Mouse (Mus musculus): ENCODE results near the gene Vmn1r166. TPM values are rescaled to one million over a fixed set of nuclear protein-coding genes. Genes with fewer than 3 reads are reported as not detected.
"Not testable (repeated sequence)": the region's sequence is repeated elsewhere in the genome, so short reads cannot be mapped to it uniquely, and the experiment has no call there.

Vmn1r166 gene
- not detected in 2 replicates for polyA plus RNA-seq (2015; fragmentation: Nextera tagmentation; extraction: Ambion mirVana)

DNA sequence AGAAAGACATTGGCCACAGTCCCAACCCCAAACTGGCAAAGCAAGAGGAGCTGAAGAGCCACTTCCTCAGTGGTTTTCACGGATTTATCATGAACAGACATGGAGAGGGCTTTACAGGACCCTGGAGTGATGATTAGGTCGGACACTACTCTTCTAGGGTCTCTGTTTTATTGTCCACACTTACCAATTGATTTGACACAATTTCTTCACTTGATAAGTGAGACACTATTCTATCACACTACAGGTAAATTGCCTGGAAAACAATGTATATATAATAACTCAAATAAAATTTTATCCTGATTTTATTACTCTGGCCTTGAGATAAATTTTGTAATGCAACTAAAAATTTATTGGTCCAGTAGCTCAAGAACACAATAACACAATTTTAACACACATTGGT, at the start of gene Vmn1r166:
TSS of gene Vmn1r166 (minus strand) at position 101 of the 400 bp plus-strand sequence.
- not testable (repeated sequence) for H3K4me2 ChIP-seq; DNase-seq; H3K9me3 ChIP-seq (replicated peaks); H3K27me3 ChIP-seq; ATAC-seq (ENCODE audit: low read depth); H3K4me1 ChIP-seq (replicated peaks); H3K36me3 ChIP-seq; H3K9ac ChIP-seq; H3K27ac ChIP-seq; H3K4me3 ChIP-seq (replicated peaks)
- no CpG with 5 or more reads among the region's 2 CpGs for WGBS (ENCODE audit: insufficient replicate concordance)

GRCm38 (mm10) chr7:23300892-23301291, 49.4 kb upstream of the Vmn1r166 start, which contains the start of gene Nlrp4e:
Nlrp4e (plus strand) TSS chr7:23301192.
- H3K27ac ChIP-seq; H3K4me3 ChIP-seq (replicated peaks); H3K36me3 ChIP-seq; H3K27me3 ChIP-seq; H3K4me2 ChIP-seq; H3K4me1 ChIP-seq (replicated peaks); H3K9ac ChIP-seq; H3K9me3 ChIP-seq (replicated peaks); ATAC-seq (ENCODE audit: low read depth); DNase-seq: not testable (repeated sequence)
- 70% methylated on average over 3 of the region's 3 CpGs for WGBS (ENCODE audit: insufficient replicate concordance)

DNA sequence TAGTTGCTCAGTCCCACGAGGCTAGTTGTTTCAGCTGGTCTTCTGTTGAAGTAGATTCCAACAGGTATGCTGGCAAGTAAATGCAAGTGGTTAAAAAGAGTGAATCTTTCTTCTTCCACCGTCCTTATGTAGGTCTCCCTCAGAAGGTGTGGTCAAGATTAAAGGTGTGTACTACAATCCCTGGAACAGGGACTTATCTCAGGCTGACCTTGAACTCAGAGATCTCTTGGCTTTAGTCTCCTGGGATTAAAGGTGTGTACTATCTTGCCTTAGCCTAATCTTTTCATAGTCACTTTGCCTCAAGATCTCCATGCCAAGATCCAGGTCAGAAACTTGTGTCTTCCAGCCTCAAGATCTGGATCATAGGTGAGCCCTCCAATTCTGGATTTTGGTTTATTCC, 27.3 kb upstream of the Vmn1r166 start, which contains the start of gene Gm6902:
TSS of gene Gm6902 (minus strand) at position 101 of the 400 bp plus-strand sequence.
- not testable (repeated sequence) for DNase-seq; H3K9ac ChIP-seq; ATAC-seq (ENCODE audit: low read depth); H3K27me3 ChIP-seq; H3K4me3 ChIP-seq (replicated peaks); H3K27ac ChIP-seq; H3K36me3 ChIP-seq; H3K9me3 ChIP-seq (replicated peaks); H3K4me2 ChIP-seq; H3K4me1 ChIP-seq (replicated peaks)
- no CpG with 5 or more reads among the region's 2 CpGs for WGBS (ENCODE audit: insufficient replicate concordance)

DNA sequence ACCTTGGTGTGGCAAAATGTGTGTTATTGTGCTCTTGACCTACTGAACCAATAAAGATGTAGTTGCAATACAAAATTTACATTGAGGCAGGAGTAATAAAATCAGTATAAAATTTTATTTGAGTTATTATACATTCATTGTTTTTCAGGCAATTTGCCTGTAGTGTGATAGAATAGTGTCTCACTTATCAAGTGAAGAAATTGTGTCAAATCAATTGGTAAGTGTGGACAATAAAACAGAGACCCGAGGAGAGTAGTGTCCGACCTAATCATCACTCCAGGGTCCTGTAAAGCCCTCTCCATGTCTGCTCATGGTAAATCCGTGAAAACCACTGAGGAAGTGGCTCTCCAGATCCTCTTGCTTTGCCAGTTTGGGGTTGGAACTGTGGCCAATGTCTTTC, 34.5 kb downstream of the Vmn1r166 start, which contains the start of gene Vmn1r165:
TSS of gene Vmn1r165 (plus strand) at position 301 of the 400 bp plus-strand sequence.
- H3K9ac ChIP-seq; ATAC-seq (ENCODE audit: low read depth); H3K36me3 ChIP-seq; H3K27me3 ChIP-seq; H3K4me3 ChIP-seq (replicated peaks); H3K4me2 ChIP-seq; H3K4me1 ChIP-seq (replicated peaks); DNase-seq; H3K27ac ChIP-seq; H3K9me3 ChIP-seq (replicated peaks): not testable (repeated sequence)
- WGBS (ENCODE audit: insufficient replicate concordance), result no CpG with 5 or more reads among the region's 3 CpGs

Other genes with a start within 250 kb of the Vmn1r166 start
- not detected in 2 replicates for gene Gm4216, start 231.8 kb downstream of the Vmn1r166 start, polyA plus RNA-seq (2015; fragmentation: Nextera tagmentation; extraction: Ambion mirVana)
- gene Vmn1r163, start 196.1 kb downstream of the Vmn1r166 start, polyA plus RNA-seq (2015; fragmentation: Nextera tagmentation; extraction: Ambion mirVana), result not detected in 2 replicates
- gene Gm8720, start 184.2 kb downstream of the Vmn1r166 start, polyA plus RNA-seq (2015; fragmentation: Nextera tagmentation; extraction: Ambion mirVana), result not detected in 2 replicates
- gene Gm10662, start 107.2 kb downstream of the Vmn1r166 start, polyA plus RNA-seq (2015; fragmentation: Nextera tagmentation; extraction: Ambion mirVana), result not detected in 2 replicates
- not detected in 2 replicates for gene Vmn1r165, start 34.4 kb downstream of the Vmn1r166 start, polyA plus RNA-seq (2015; fragmentation: Nextera tagmentation; extraction: Ambion mirVana)
- gene Gm6902, start 27.2 kb upstream of the Vmn1r166 start, polyA plus RNA-seq (2015; fragmentation: Nextera tagmentation; extraction: Ambion mirVana), result not detected in 2 replicates
- gene Nlrp4e, start 49.5 kb upstream of the Vmn1r166 start, polyA plus RNA-seq (2015; fragmentation: Nextera tagmentation; extraction: Ambion mirVana), result not detected in 2 replicates
- not detected in 2 replicates for gene Nlrp5, start 134.2 kb upstream of the Vmn1r166 start, polyA plus RNA-seq (2015; fragmentation: Nextera tagmentation; extraction: Ambion mirVana)